Mouse (Mus musculus) hindbrain, embryonic 11.5 days (tissue): ENCODE measurements around the gene Lcat. TPM values are rescaled to one million over a fixed set of nuclear protein-coding genes. Genes with fewer than 3 reads are reported as not detected.

Experiments used
- polyA plus RNA-seq: library from polyadenylated mRNA; unstranded; fragments of >200 nt; fragmentation: Nextera tagmentation; extraction: Ambion mirVana; gene quantifications from 2 replicates; pipeline ENCODE4 v1.2.1, GENCODE M21; 2014

The Lcat gene
- polyA plus RNA-seq, 1 experiment from 2014 or later, result 0.54 TPM

Other genes starting within 250 kb of the Lcat start
- 70.0 and 74.1 TPM in 2 replicates for gene Acd, start 242.3 kb downstream of the Lcat start, polyA plus RNA-seq
- 25.9 and 26.8 TPM in 2 replicates for gene Pard6a, start 242.2 kb downstream of the Lcat start, polyA plus RNA-seq
- 0.31 TPM in 1 of 2 replicates, not detected in the other for gene 4933405L10Rik, start 235.7 kb downstream of the Lcat start, polyA plus RNA-seq
- 26.4 and 27.9 TPM in 2 replicates for gene Enkd1, start 235.2 kb downstream of the Lcat start, polyA plus RNA-seq
- gene Gfod2, start 184.7 kb downstream of the Lcat start, polyA plus RNA-seq, result 38.3 and 41.6 TPM in 2 replicates
- 13.7 and 17.8 TPM in 2 replicates for gene Ranbp10, start 116.0 kb downstream of the Lcat start, polyA plus RNA-seq
- gene Tsnaxip1, start 115.7 kb downstream of the Lcat start, polyA plus RNA-seq, result 1.2 and 1.4 TPM in 2 replicates
- gene Cenpt, start 90.1 kb downstream of the Lcat start, polyA plus RNA-seq, result 55.4 TPM in 2 replicates
- gene Thap11, start 88.2 kb downstream of the Lcat start, polyA plus RNA-seq, result 60.5 and 66.7 TPM in 2 replicates
- gene Nutf2, start 82.8 kb downstream of the Lcat start, polyA plus RNA-seq, result 256 and 278 TPM in 2 replicates
- gene Edc4, start 62.5 kb downstream of the Lcat start, polyA plus RNA-seq, result 31.9 and 32.6 TPM in 2 replicates
- gene Nrn1l, start 49.8 kb downstream of the Lcat start, polyA plus RNA-seq, result not detected in 2 replicates
- 11.1 and 12.5 TPM in 2 replicates for gene Pskh1, start 42.9 kb downstream of the Lcat start, polyA plus RNA-seq
- 0.81 and 1.3 TPM in 2 replicates for gene Ctrl, start 9.5 kb downstream of the Lcat start, polyA plus RNA-seq
- 21.6 and 24.6 TPM in 2 replicates for gene Psmb10, start 4.9 kb downstream of the Lcat start, polyA plus RNA-seq
- gene Slc12a4, start 22.7 kb upstream of the Lcat start, polyA plus RNA-seq, result 7.8 and 8.4 TPM in 2 replicates
- gene Dpep3, start 36.0 kb upstream of the Lcat start, polyA plus RNA-seq, result not detected in 2 replicates
- 16.4 and 22.0 TPM in 2 replicates for gene Dus2, start 48.0 kb upstream of the Lcat start, polyA plus RNA-seq
- gene Dpep2nb, start 62.6 kb upstream of the Lcat start, polyA plus RNA-seq, result 0.15 TPM in 1 of 2 replicates, not detected in the other
- 21.2 and 21.3 TPM in 2 replicates for gene Ddx28, start 68.5 kb upstream of the Lcat start, polyA plus RNA-seq
- 4.2 and 8.1 TPM in 2 replicates for gene Nfatc3, start 115.5 kb upstream of the Lcat start, polyA plus RNA-seq
- 1.5 and 2.1 TPM in 2 replicates for gene Esrp2, start 193.6 kb upstream of the Lcat start, polyA plus RNA-seq
- gene Pla2g15, start 207.0 kb upstream of the Lcat start, polyA plus RNA-seq, result 4.4 and 5.2 TPM in 2 replicates
- gene Slc7a6, start 225.5 kb upstream of the Lcat start, polyA plus RNA-seq, result 84.4 and 88.9 TPM in 2 replicates